Mouse (Mus musculus) lung, embryonic 14.5 days (tissue): ENCODE results near the gene S100a4. TPM values are rescaled to one million over a fixed set of nuclear protein-coding genes. Genes with fewer than 3 reads are reported as not detected.

ENCODE experiments used
- ATAC-seq: fragments of 200-750 bp; cut with Nextera tagmentation; 2 replicates; pipeline ENCODE4 v1.8.0; 2017; ENCODE audit warnings: mild to moderate bottlenecking, moderate TSS enrichment, moderate library complexity; ENCODE audit not compliant: insufficient read depth
- DNase-seq: peaks from one replicate; pipeline ENCODE4 v3.0.0-alpha.2; 2015
- H3K27ac ChIP-seq: fragments of 300-500 bp; sonication (generic); 2 replicates; pipeline ENCODE4 v1.5.1; 2014; ENCODE audit warnings: low read depth, mild to moderate bottlenecking, moderate library complexity
- H3K27me3 ChIP-seq: fragments of 300-500 bp; sonication (generic); 2 replicates; pipeline ENCODE4 v1.6.1; 2014; ENCODE audit warnings: low read length, control low read depth; ENCODE audit not compliant: insufficient read depth
- H3K36me3 ChIP-seq: fragments of 300-500 bp; sonication (generic); 2 replicates; pipeline ENCODE4 v1.6.1; 2014; ENCODE audit warnings: control low read depth; ENCODE audit not compliant: insufficient read depth
- H3K4me1 ChIP-seq: fragments of 300-500 bp; sonication (generic); 2 replicates; pipeline ENCODE4 v1.6.1; 2014; ENCODE audit warnings: antibody characterized with exemption, control low read depth; ENCODE audit not compliant: insufficient read depth
- H3K4me2 ChIP-seq: fragments of 300-500 bp; sonication (generic); 2 replicates; pipeline ENCODE4 v1.6.1; 2014; ENCODE audit warnings: mild to moderate bottlenecking
- H3K4me3 ChIP-seq: fragments of 300-500 bp; sonication (generic); 2 replicates; pipeline ENCODE4 v1.5.1; 2014; ENCODE audit warnings: low read depth, low read length
- H3K9ac ChIP-seq: fragments of 300-500 bp; sonication (generic); 2 replicates; pipeline ENCODE4 v1.6.1; 2014
- H3K9me3 ChIP-seq: fragments of 300-500 bp; sonication (generic); 2 replicates; pipeline ENCODE4 v1.6.1; 2016; ENCODE audit warnings: low read depth, low read length, control low read depth
- CTCF ChIP-seq: IDR thresholded peaks from 2 replicates; pipeline ENCODE4 v1.5.1; 2016; ENCODE audit warnings: antibody characterized with exemption, low read depth
- WGBS: fragments of 180-500 bp; shearing (Covaris S2); extraction: QIAGEN DNeasy Blood & Tissue Kit; methylation state at CpG from one replicate; pipeline ENCODE4 v1.1.7; 2014; 5-methylcytosine and 5-hydroxymethylcytosine counted together
- polyA plus RNA-seq: library from polyadenylated mRNA; unstranded; fragments of >200 nt; fragmentation: Nextera tagmentation; extraction: Ambion mirVana; gene quantifications from 2 replicates; pipeline ENCODE4 v1.2.1, GENCODE M21; 2014

The S100a4 gene
- polyA plus RNA-seq, 1 experiment from 2014 or later = 3.1 TPM

GRCm38 (mm10) chr3:90631984-90632383 lies 28.4 kb downstream of the S100a4 start:
- TF ChIP-seq CTCF = no peak
- 61% methylated on average over 2 of the region's 2 CpGs for WGBS
- no peaks in the 10 kb centered on the region for H3K9me3 ChIP-seq
- H3K27ac ChIP-seq = no peak overlapping the region
- H3K9ac ChIP-seq = no peak overlapping the region
- H3K27me3 ChIP-seq = no peaks in the 10 kb centered on the region
- H3K4me3 ChIP-seq = no peak overlapping the region
- ATAC-seq (no peak), DNase-seq (no peak)
- H3K4me1 ChIP-seq = no peaks in the 10 kb centered on the region
- H3K4me2 ChIP-seq = no peak overlapping the region
- H3K36me3 ChIP-seq = no peaks in the 10 kb centered on the region

- Histone ChIP-seq H3K4me3 (no peak overlapping the region), H3K27ac (no peak overlapping the region), H3K4me1 (no peaks in the 10 kb centered on the region), H3K36me3 (no peaks in the 10 kb centered on the region), H3K9ac (no peak overlapping the region), H3K4me2 (no peak overlapping the region), H3K9me3 (no peaks in the 10 kb centered on the region), H3K27me3 (no peaks in the 10 kb centered on the region)
- no peak for ATAC-seq
- 57% methylated on average over 1 of the region's 1 CpGs for WGBS
- no peak for DNase-seq
- no peak for TF ChIP-seq CTCF
Observed at GRCm38 (mm10) chr3:90638511-90639275, 35.1 kb downstream of the S100a4 start.

- Histone ChIP-seq H3K4me3 (no peak overlapping the region), H3K9me3 (no peaks in the 10 kb centered on the region), H3K27me3 (no peaks in the 10 kb centered on the region), H3K27ac (no peak overlapping the region), H3K4me2 (no peak overlapping the region), H3K36me3 (no peaks in the 10 kb centered on the region), H3K4me1 (no peaks in the 10 kb centered on the region), H3K9ac (no peak overlapping the region)
- DNase-seq (peak; percentile 57), ATAC-seq (no peak)
- 53% methylated on average over 7 of the region's 7 CpGs for WGBS
- peak; percentile 80 for TF ChIP-seq CTCF
Observed at GRCm38 (mm10) chr3:90639511-90640154, 36.1 kb downstream of the S100a4 start.

- H3K27me3 ChIP-seq = no peaks in the 10 kb centered on the region
- ATAC-seq = no peak
- no peak overlapping the region for H3K27ac ChIP-seq
- 72% methylated on average over 7 of the region's 7 CpGs for WGBS
- DNase-seq = no peak
- H3K4me1 ChIP-seq = no peaks in the 10 kb centered on the region
- no peak overlapping the region for H3K9ac ChIP-seq
- no peaks in the 10 kb centered on the region for H3K36me3 ChIP-seq
- no peak for TF ChIP-seq CTCF
- no peaks in the 10 kb centered on the region for H3K9me3 ChIP-seq
- H3K4me3 ChIP-seq = no peak overlapping the region
- H3K4me2 ChIP-seq = no peak overlapping the region
Observed at GRCm38 (mm10) chr3:90640981-90641380, 37.4 kb downstream of the S100a4 start.

GRCm38 (mm10) chr3:90644220-90644619 lies 40.6 kb downstream of the S100a4 start:
- Histone ChIP-seq H3K27ac (no peak overlapping the region), H3K9me3 (no peaks in the 10 kb centered on the region), H3K9ac (no peak overlapping the region), H3K27me3 (no peaks in the 10 kb centered on the region), H3K36me3 (no peaks in the 10 kb centered on the region), H3K4me1 (no peaks in the 10 kb centered on the region), H3K4me3 (no peak overlapping the region), H3K4me2 (no peak overlapping the region)
- DNase-seq (peak; percentile 26), ATAC-seq (no peak)
- WGBS = 54% methylated on average over 3 of the region's 3 CpGs
- TF ChIP-seq CTCF = peak; percentile 58

- WGBS = 55% methylated on average over 1 of the region's 1 CpGs
- no peak overlapping the region for H3K4me3 ChIP-seq
- no peak overlapping the region for H3K9ac ChIP-seq
- H3K4me2 ChIP-seq = no peak overlapping the region
- DNase-seq (no peak), ATAC-seq (no peak)
- no peak for TF ChIP-seq CTCF
- H3K4me1 ChIP-seq = no peaks in the 10 kb centered on the region
- no peak overlapping the region for H3K27ac ChIP-seq
- no peaks in the 10 kb centered on the region for H3K9me3 ChIP-seq
- no peaks in the 10 kb centered on the region for H3K36me3 ChIP-seq
- H3K27me3 ChIP-seq = no peaks in the 10 kb centered on the region
Observed at GRCm38 (mm10) chr3:90647291-90647690, 43.7 kb downstream of the S100a4 start.

- no peaks in the 10 kb centered on the region for H3K36me3 ChIP-seq
- no peaks in the 10 kb centered on the region for H3K4me1 ChIP-seq
- no peak overlapping the region for H3K4me2 ChIP-seq
- no peaks in the 10 kb centered on the region for H3K9me3 ChIP-seq
- no peak for TF ChIP-seq CTCF
- H3K27me3 ChIP-seq = no peaks in the 10 kb centered on the region
- no peak for DNase-seq
- no peak overlapping the region for H3K27ac ChIP-seq
- no peak for ATAC-seq
- no peak overlapping the region for H3K4me3 ChIP-seq
- no peak overlapping the region for H3K9ac ChIP-seq
Observed at GRCm38 (mm10) chr3:90648981-90649380, 45.4 kb downstream of the S100a4 start.
